Mouse (Mus musculus): ENCODE data around the gene Wwc1.

The Wwc1 gene

DNA sequence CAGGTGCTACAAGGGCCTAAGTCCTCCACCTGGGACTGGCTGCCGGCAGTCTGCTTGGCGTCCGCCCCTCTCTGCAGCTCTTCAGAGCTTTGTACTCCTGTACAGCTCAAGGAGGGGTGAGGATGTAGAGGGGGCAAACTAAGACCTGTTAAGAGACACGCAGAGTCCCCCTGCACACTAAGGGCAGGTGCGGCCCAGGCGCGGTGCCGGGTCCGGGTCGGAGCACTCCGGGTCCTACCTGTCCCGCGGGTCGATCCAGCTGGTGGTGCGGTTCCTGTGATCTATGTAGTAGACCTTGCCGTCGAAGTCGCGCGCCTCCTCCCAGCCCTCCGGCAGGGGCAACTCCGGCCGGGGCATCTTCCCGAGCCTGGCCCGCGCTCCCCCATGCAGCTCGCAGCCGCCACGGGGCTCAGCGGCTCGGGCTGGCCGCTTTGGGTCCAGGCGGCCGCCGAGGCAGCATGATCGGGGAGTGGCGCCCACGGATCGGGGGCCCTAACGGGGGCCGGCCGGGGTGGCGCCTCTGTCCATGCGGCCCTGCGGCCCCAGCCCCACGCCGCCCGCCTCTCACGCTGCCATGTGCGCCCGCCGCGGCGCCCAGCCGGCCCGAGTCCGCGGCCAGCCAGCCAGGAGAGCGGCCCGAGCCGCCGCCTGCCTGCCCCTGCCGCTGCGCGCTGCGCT lies 455 bp downstream of the Wwc1 start:
- Histone ChIP-seq H3K36me3 (ENCODE audit: control insufficient read depth, insufficient read depth, low read length, poor library complexity, severe bottlenecking) (no peaks in the 10 kb centered on the region), H3K27me3 (ENCODE audit: control insufficient read depth, insufficient read depth, low read length, poor library complexity, severe bottlenecking) (no peaks in the 10 kb centered on the region)
- DNase-seq (ENCODE audit: low read depth, low spot score), result no peak

DNA sequence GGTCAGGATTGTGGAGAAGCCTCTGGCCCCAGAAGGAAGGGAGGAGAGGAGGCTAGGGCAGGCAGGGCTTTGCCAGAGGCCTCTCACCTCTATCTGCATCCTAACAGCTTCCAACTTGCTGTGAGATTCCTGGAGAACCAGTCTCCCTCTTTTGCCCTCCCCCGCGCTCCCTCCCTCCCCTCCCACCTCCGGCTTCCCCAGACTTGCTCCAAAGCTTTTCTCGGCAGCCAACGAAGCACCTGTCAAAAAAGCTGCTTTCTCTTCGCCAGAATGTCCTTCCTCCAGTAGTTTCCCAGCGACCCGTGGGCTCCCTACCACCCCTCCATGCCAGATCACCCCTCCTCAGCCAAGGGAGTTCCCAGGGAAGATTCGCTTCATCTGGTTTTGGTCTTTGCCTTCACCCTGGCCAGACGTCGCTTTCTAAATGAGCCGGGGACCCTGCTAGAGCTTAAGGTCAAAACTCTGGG lies 1.0 kb downstream of the Wwc1 start:
- no peak for DNase-seq (ENCODE audit: low read depth, low spot score)
- no peaks in the 10 kb centered on the region for H3K27me3 ChIP-seq (ENCODE audit: control insufficient read depth, insufficient read depth, low read length, poor library complexity, severe bottlenecking)
- H3K36me3 ChIP-seq (ENCODE audit: control insufficient read depth, insufficient read depth, low read length, poor library complexity, severe bottlenecking), result no peaks in the 10 kb centered on the region

DNA sequence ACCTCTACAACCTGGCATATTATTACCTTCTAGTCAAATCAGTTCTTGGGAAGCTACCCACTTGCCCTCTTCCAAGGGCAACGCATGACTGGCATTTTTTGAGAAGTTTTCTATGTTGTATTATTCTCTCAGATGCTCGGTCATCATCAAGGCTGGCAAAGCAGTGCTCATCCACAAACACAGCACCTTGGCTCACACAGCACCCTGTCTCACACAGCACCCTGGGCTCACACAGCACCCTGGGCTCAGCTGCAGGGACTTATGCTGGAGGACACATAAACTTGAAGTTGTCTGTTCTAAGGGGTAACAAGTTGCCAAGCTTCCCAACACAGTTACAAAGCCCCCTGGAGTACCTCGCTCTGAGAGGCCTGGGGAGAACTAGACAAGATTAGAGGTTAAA lies 2.5 kb downstream of the Wwc1 start:
- Histone ChIP-seq H3K36me3 (ENCODE audit: control insufficient read depth, insufficient read depth, low read length, poor library complexity, severe bottlenecking) (no peaks in the 10 kb centered on the region), H3K27me3 (ENCODE audit: control insufficient read depth, insufficient read depth, low read length, poor library complexity, severe bottlenecking) (no peaks in the 10 kb centered on the region)
- no peak for DNase-seq (ENCODE audit: low read depth, low spot score)

DNA sequence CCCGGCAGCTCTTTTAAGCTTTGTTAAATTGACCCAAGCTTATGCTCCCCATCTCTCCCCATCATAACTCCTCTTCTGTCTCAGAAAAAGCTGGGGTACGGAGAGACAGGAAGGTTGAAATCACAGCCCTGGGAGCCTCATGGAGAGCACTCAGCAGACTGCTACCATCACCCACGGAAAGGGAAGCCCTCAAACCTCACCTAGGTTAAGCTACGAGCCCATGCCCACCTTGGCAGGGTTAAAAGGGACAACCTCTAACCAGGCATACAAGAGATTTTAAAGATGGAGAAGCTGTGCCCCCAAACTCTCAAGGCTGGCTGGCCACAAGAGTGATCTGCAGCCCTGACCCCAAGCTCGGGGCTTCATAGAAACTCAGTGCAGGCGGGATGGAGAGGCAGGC lies 3.2 kb downstream of the Wwc1 start:
- no peak for DNase-seq (ENCODE audit: low read depth, low spot score)
- no peaks in the 10 kb centered on the region for H3K27me3 ChIP-seq (ENCODE audit: control insufficient read depth, insufficient read depth, low read length, poor library complexity, severe bottlenecking)
- H3K36me3 ChIP-seq (ENCODE audit: control insufficient read depth, insufficient read depth, low read length, poor library complexity, severe bottlenecking), result no peaks in the 10 kb centered on the region

DNA sequence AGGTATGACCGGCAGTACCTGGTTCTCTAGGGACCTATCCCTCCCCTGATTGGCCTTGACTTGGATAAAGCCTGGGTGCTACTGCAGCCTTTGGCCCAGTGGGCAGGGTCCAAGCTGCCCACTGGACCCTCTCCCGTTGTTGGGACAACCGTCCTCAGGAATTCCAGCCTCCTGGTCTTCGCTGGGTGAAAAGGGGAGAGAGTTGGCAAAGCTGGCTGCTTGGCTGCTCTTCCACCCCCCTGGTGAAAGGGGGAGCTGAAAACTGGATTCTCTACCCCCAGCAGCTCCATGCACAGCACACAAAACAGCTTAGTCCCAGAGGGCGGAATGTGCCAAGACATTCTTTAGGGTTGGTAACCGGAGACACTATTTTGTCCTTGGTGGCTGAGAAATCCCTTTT lies 3.8 kb downstream of the Wwc1 start:
- no peaks in the 10 kb centered on the region for H3K36me3 ChIP-seq (ENCODE audit: control insufficient read depth, insufficient read depth, low read length, poor library complexity, severe bottlenecking)
- no peak for DNase-seq (ENCODE audit: low read depth, low spot score)
- H3K27me3 ChIP-seq (ENCODE audit: control insufficient read depth, insufficient read depth, low read length, poor library complexity, severe bottlenecking), result no peaks in the 10 kb centered on the region

DNA sequence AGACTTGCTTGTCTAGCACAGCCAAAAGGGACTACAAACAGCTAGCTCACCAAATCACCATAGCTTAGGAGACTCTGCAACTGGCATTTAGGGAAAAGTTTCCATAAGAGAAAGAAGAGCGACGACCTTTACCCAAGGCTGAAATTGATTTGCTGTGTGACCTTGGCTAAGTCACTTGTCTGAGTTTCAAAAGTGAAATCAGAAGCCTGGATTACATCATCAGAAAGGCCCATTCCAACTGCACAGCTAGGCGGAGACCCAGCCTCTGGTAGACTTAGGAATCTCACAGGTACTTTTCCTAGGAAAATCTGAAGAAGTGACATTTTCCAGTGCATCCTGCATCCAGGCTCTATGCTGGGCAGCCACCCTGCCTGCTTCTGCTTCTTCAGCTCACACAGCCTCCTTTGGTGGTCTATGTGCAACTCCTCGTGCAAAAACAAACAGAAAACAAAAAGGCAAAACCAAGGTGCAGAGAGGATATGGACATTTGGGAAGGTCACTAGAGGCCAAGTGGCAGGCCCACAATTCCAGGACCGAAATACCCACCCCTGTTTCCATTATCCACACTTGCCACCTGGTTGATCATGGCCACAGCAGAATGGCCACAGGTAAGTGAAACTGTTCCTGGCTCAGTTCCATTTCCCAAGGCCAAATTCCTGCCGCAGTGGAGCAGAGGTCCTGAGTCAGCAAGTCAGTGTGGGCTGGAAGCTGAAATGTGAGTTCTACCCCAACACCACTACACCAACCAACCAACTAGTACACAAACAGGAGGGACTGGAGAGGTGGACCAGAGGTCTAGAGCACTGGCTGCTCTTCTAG lies 5.5 kb downstream of the Wwc1 start:
- H3K36me3 ChIP-seq (ENCODE audit: control insufficient read depth, insufficient read depth, low read length, poor library complexity, severe bottlenecking), result no peaks in the 10 kb centered on the region
- H3K27me3 ChIP-seq (ENCODE audit: control insufficient read depth, insufficient read depth, low read length, poor library complexity, severe bottlenecking), result no peaks in the 10 kb centered on the region
- no peak for DNase-seq (ENCODE audit: low read depth, low spot score)

DNA sequence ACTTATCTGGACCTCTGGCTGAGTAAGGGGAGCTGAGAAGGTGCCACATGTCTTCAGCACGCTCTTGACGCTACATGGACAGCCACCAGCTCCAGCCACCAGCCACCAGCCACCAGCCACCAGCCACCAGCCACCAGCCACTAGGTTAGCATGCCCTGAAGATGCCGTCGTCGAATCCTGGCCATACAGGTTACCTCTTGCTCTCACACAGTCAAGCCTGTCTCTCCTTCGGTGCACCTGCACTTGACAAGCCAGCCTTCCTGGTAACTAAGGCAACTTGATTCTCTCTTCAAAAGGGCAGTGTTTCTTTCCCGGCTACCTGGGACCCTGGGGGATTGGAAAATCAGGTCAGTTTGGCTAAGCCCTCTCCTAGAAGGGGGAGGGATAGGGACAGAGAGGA lies 7.2 kb downstream of the Wwc1 start:
- no peaks in the 10 kb centered on the region for H3K36me3 ChIP-seq (ENCODE audit: control insufficient read depth, insufficient read depth, low read length, poor library complexity, severe bottlenecking)
- no peaks in the 10 kb centered on the region for H3K27me3 ChIP-seq (ENCODE audit: control insufficient read depth, insufficient read depth, low read length, poor library complexity, severe bottlenecking)
- no peak for DNase-seq (ENCODE audit: low read depth, low spot score)

DNA sequence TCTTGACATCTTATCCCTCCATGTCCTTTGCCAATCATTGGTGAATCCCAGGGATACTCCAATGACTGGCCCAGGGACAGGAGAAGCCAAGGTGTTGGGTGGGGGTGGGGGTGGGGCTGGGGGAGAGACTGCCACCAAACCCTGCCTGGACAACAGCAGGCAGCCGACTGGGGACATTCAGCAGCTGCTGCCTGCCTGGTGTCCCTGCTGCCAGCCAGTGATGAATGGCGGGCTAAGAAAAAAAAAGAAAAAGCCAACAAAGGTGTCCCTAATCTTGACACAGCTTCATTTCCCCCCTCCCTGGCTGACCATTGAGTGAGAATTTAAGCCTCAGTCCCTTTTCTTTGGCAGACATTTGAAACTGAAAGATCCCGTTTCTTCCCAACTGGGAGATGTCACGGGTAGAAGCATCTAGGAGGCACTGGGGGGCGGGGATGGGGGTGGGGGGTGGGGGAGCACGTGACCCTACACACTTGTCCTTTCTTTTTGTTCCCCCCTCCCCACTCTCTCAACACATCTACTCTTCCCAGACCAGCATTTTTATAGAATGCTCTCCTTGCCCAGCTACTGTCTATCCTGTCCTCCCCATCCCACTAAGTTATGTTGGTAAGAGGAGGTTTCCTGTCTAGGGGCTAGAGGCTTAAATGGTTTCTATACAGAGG lies 7.9 kb downstream of the Wwc1 start:
- Histone ChIP-seq H3K36me3 (ENCODE audit: control insufficient read depth, insufficient read depth, low read length, poor library complexity, severe bottlenecking) (no peaks in the 10 kb centered on the region), H3K27me3 (ENCODE audit: control insufficient read depth, insufficient read depth, low read length, poor library complexity, severe bottlenecking) (no peaks in the 10 kb centered on the region)
- DNase-seq (ENCODE audit: low read depth, low spot score), result no peak

DNA sequence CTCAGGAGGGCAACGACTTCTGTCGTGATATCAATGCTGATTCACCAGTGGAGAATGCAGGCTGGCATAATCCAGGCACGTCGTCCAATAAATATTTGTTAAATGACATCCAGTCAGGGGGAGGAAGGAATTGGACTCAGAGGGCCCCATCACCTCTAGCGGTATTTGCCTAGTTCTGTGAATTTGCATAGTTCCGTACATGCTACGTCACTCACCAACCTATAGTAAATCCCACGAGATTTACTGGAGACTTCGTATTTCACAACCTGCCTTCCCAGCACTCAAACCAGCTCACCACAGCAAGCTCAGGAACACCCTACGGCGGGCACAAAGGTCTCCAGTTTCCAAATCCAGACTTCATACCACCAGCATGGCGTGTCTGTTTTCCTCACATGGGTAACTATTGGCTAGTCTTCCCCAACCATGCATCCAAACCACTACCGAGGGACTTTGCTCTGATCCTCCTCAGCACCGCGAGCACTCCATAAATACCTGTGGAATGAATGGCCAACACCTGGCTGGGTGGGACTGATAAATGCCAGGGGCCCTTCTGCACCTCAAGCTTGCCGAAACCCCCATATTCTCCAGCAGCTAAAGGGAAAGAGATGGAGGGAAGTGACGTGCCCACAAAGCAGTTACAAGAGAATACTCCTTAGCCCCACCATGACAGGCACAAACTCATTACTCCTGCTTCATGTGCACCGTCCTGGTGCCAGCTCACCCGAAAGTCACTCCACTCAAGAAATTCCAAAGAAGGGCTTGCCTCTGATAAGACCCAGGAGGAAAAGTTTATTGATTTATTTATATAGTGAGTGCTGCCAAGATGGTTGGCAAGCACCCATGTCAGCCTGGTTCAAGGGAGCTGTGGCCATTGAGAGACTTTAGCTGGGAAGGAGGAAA lies 9.3 kb downstream of the Wwc1 start:
- Histone ChIP-seq H3K27me3 (ENCODE audit: control insufficient read depth, insufficient read depth, low read length, poor library complexity, severe bottlenecking) (no peaks in the 10 kb centered on the region), H3K36me3 (ENCODE audit: control insufficient read depth, insufficient read depth, low read length, poor library complexity, severe bottlenecking) (no peaks in the 10 kb centered on the region)
- no peak for DNase-seq (ENCODE audit: low read depth, low spot score)

DNA sequence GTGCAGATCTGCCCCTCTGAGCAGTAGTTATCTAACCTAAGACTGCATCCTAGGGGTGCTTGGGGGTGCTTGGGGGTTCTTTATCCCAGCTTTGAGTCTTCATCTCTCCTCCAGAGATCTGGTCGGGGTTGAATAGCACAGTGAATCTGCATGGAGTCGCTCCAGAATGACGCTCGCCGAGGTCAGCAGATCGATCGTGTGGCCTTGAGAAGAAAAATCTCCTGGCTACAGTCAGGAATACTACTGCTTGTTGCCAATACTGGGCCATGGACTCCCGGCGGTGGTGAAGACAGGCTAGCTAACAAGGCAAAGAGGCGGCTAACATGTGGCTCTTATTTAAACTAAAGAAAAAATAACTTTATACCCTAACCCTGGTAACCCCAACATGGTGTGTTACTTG lies 12.0 kb downstream of the Wwc1 start:
- H3K27me3 ChIP-seq (ENCODE audit: control insufficient read depth, insufficient read depth, low read length, poor library complexity, severe bottlenecking), result no peaks in the 10 kb centered on the region
- DNase-seq (ENCODE audit: low read depth, low spot score), result no peak
- H3K36me3 ChIP-seq (ENCODE audit: control insufficient read depth, insufficient read depth, low read length, poor library complexity, severe bottlenecking), result no peaks in the 10 kb centered on the region

DNA sequence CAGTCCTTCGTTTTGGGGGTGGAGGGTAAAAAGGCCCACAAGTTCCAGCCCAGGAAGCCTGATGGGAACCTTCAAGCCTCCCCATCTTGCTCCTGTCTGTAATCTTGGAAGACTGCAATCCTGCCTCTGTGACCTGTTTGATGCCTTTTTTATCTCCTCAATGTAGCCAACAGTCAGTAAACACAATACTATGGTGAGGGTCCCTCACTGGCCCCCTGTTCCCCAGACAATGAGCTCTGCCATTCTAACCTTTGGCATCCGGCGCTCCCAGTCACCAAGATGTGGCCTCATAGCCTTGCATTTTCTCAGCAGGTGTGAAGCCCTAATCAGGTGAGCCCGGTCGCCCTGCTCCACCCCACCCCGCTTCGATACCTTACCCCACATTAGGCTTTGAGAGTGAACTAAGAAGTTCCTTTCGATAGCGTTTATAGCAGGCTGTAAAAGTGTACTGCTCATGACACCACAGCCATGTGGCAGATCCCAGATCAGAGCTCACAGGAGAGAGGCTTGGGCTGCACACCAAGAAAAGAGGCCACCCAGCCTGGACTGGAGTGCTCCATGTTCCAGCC lies 16.3 kb downstream of the Wwc1 start:
- no peaks in the 10 kb centered on the region for H3K27me3 ChIP-seq (ENCODE audit: control insufficient read depth, insufficient read depth, low read length, poor library complexity, severe bottlenecking)
- DNase-seq (ENCODE audit: low read depth, low spot score), result no peak
- H3K36me3 ChIP-seq (ENCODE audit: control insufficient read depth, insufficient read depth, low read length, poor library complexity, severe bottlenecking), result no peaks in the 10 kb centered on the region

DNA sequence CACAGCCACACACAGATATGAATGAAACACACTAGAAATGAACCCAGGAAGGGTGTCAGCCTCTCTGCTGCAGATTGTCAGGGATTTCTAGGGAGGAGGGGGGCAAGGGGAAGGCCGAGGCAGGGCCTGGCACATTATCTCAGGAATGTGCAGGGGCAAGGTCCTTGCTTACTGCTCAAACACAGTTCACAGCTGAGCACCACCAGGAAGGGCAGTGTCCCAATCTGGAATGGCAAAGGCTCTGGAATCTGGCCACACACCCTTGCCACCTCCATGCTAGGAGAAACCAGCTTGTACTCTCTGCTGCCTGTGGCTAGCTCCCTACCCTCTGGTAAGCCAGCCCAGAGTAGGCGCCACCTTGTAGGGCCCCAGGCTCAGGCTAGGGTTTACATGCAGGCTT lies 16.8 kb downstream of the Wwc1 start:
- Histone ChIP-seq H3K36me3 (ENCODE audit: control insufficient read depth, insufficient read depth, low read length, poor library complexity, severe bottlenecking) (no peaks in the 10 kb centered on the region), H3K27me3 (ENCODE audit: control insufficient read depth, insufficient read depth, low read length, poor library complexity, severe bottlenecking) (no peaks in the 10 kb centered on the region)
- no peak for DNase-seq (ENCODE audit: low read depth, low spot score)

DNA sequence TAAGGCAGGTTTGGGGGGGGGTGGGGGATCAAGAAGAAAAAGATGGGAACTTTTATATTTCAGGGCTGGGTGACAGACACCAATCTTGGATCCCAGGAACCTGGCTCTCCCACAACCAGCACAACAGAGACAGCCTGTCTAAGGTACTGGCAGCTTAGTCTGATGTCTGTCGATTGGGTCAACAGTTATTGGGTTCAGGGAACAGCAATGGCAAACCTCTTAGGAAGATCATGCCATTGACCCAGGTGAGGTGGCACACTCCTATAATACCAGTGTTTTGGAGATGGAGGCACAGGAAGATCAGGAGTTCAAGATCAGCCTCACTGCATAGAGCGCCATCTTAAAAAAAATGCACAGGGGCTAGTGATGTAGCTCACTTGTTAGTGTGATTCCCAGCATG lies 17.9 kb downstream of the Wwc1 start:
- no peak for DNase-seq (ENCODE audit: low read depth, low spot score)
- Histone ChIP-seq H3K36me3 (ENCODE audit: control insufficient read depth, insufficient read depth, low read length, poor library complexity, severe bottlenecking) (no peaks in the 10 kb centered on the region), H3K27me3 (ENCODE audit: control insufficient read depth, insufficient read depth, low read length, poor library complexity, severe bottlenecking) (no peaks in the 10 kb centered on the region)

DNA sequence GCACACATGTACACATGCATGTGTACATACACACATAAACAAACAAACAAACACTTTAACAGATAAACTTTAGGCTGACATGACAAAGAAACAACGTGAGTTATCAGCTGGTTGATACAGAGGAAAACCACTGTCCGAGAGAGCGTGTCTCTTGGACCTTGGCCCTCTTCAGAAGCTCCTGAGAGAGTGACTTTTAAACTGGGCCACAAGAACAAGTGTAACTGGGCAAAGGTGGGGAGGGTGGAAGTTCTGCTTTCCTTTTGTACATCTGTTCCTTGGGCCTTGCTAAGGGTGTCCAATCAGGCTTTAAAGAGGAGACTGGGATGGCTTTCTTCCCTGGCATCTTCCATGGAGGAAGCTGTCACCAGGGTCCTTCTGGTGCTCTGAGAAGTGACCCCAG lies 21.1 kb downstream of the Wwc1 start:
- no peaks in the 10 kb centered on the region for H3K27me3 ChIP-seq (ENCODE audit: control insufficient read depth, insufficient read depth, low read length, poor library complexity, severe bottlenecking)
- no peak for DNase-seq (ENCODE audit: low read depth, low spot score)
- H3K36me3 ChIP-seq (ENCODE audit: control insufficient read depth, insufficient read depth, low read length, poor library complexity, severe bottlenecking), result no peaks in the 10 kb centered on the region

Measured in splenic B cell, adult 2 months (primary cell).